Mouse (Mus musculus): Measurements from ENCODE around the gene Rnf150. TPM values are rescaled to one million over a fixed set of nuclear protein-coding genes. Genes with fewer than 3 reads are reported as not detected.

The Rnf150 gene
- polyA plus RNA-seq, 1 experiment = 1.7 TPM

GRCm38 (mm10) chr8:82887234-82887633, 24.1 kb downstream of the Rnf150 start:
- Histone ChIP-seq H3K27ac (ENCODE audit: insufficient read depth, low read length) (no peak overlapping the region), H3K27me3 (ENCODE audit: control insufficient read depth, insufficient read depth, low read length) (no peaks in the 10 kb centered on the region), H3K4me1 (ENCODE audit: control insufficient read depth, insufficient read depth, insufficient read length) (no peaks in the 10 kb centered on the region), H3K4me3 (ENCODE audit: extremely low read depth, insufficient read depth, insufficient read length) (no peak overlapping the region), H3K36me3 (ENCODE audit: control insufficient read depth, insufficient read depth, low read length) (no peaks in the 10 kb centered on the region)
- DNase-seq (ENCODE audit: low read depth in 1 of 2, low spot score in 2 of 2) = no peak
- 86% methylated on average over 4 of the region's 4 CpGs for WGBS
- TF ChIP-seq POLR2A (IDR thresholded peaks at IDR 0.05; ENCODE audit: low read depth, low read length) (no peak), CTCF (IDR thresholded peaks at IDR 0.05; ENCODE audit: extremely low read depth, insufficient read depth, insufficient read length, insufficient replicate concordance) (no peak)

- no peaks in the 10 kb centered on the region for H3K36me3 ChIP-seq (ENCODE audit: control insufficient read depth, insufficient read depth, low read length)
- no peaks in the 10 kb centered on the region for H3K4me1 ChIP-seq (ENCODE audit: control insufficient read depth, insufficient read depth, insufficient read length)
- TF ChIP-seq POLR2A (IDR thresholded peaks at IDR 0.05; ENCODE audit: low read depth, low read length) (no peak), CTCF (IDR thresholded peaks at IDR 0.05; ENCODE audit: extremely low read depth, insufficient read depth, insufficient read length, insufficient replicate concordance) (no peak)
- H3K27ac ChIP-seq (ENCODE audit: insufficient read depth, low read length) = no peak overlapping the region
- H3K4me3 ChIP-seq (ENCODE audit: extremely low read depth, insufficient read depth, insufficient read length) = no peak overlapping the region
- no peak for DNase-seq (ENCODE audit: low read depth in 1 of 2, low spot score in 2 of 2)
- no peaks in the 10 kb centered on the region for H3K27me3 ChIP-seq (ENCODE audit: control insufficient read depth, insufficient read depth, low read length)
- WGBS = 88% methylated on average over 10 of the region's 10 CpGs
These were observed 26.0 kb downstream of the Rnf150 start for GRCm38 (mm10) chr8:82889062-82889720.

- no peak for DNase-seq (ENCODE audit: low read depth in 1 of 2, low spot score in 2 of 2)
- Histone ChIP-seq H3K27ac (ENCODE audit: insufficient read depth, low read length) (no peak overlapping the region), H3K36me3 (ENCODE audit: control insufficient read depth, insufficient read depth, low read length) (no peaks in the 10 kb centered on the region), H3K4me3 (ENCODE audit: extremely low read depth, insufficient read depth, insufficient read length) (no peak overlapping the region), H3K4me1 (ENCODE audit: control insufficient read depth, insufficient read depth, insufficient read length) (no peaks in the 10 kb centered on the region), H3K27me3 (ENCODE audit: control insufficient read depth, insufficient read depth, low read length) (no peaks in the 10 kb centered on the region)
- TF ChIP-seq CTCF (IDR thresholded peaks at IDR 0.05; ENCODE audit: extremely low read depth, insufficient read depth, insufficient read length, insufficient replicate concordance) (no peak), POLR2A (IDR thresholded peaks at IDR 0.05; ENCODE audit: low read depth, low read length) (no peak)
- WGBS = 83% methylated on average over 4 of the region's 4 CpGs
These were observed 31.9 kb downstream of the Rnf150 start for GRCm38 (mm10) chr8:82895091-82895490.

GRCm38 (mm10) chr8:82896796-82897195, 33.6 kb downstream of the Rnf150 start:
- Histone ChIP-seq H3K27me3 (ENCODE audit: control insufficient read depth, insufficient read depth, low read length) (no peaks in the 10 kb centered on the region), H3K4me3 (ENCODE audit: extremely low read depth, insufficient read depth, insufficient read length) (no peak overlapping the region), H3K36me3 (ENCODE audit: control insufficient read depth, insufficient read depth, low read length) (no peaks in the 10 kb centered on the region), H3K4me1 (ENCODE audit: control insufficient read depth, insufficient read depth, insufficient read length) (no peaks in the 10 kb centered on the region), H3K27ac (ENCODE audit: insufficient read depth, low read length) (no peak overlapping the region)
- WGBS = 91% methylated on average over 2 of the region's 2 CpGs
- no peak for TF ChIP-seq CTCF (IDR thresholded peaks at IDR 0.05; ENCODE audit: extremely low read depth, insufficient read depth, insufficient read length, insufficient replicate concordance)
- no peak for TF ChIP-seq POLR2A (IDR thresholded peaks at IDR 0.05; ENCODE audit: low read depth, low read length)
- no peak for DNase-seq (ENCODE audit: low read depth in 1 of 2, low spot score in 2 of 2)

- whole genome bisulfite sequencing = 93% methylated on average over 3 of the region's 3 CpGs
These were observed 34.7 kb downstream of the Rnf150 start for GRCm38 (mm10) chr8:82897628-82898458.

GRCm38 (mm10) chr8:82898459-82898841, 35.3 kb downstream of the Rnf150 start:
- H3K36me3 ChIP-seq (ENCODE audit: control insufficient read depth, insufficient read depth, low read length) = no peaks in the 10 kb centered on the region
- H3K4me1 ChIP-seq (ENCODE audit: control insufficient read depth, insufficient read depth, insufficient read length) = no peaks in the 10 kb centered on the region
- H3K27me3 ChIP-seq (ENCODE audit: control insufficient read depth, insufficient read depth, low read length) = no peaks in the 10 kb centered on the region
- TF ChIP-seq POLR2A (IDR thresholded peaks at IDR 0.05; ENCODE audit: low read depth, low read length) = no peak
- TF ChIP-seq CTCF (IDR thresholded peaks at IDR 0.05; ENCODE audit: extremely low read depth, insufficient read depth, insufficient read length, insufficient replicate concordance) = no peak
- H3K4me3 ChIP-seq (ENCODE audit: extremely low read depth, insufficient read depth, insufficient read length) = no peak overlapping the region
- no peak for DNase-seq (ENCODE audit: low read depth in 1 of 2, low spot score in 2 of 2)
- 90% methylated on average over 8 of the region's 8 CpGs for WGBS
- H3K27ac ChIP-seq (ENCODE audit: insufficient read depth, low read length) = no peak overlapping the region

More at GRCm38 (mm10) chr8:82897628-82898458, 34.7 kb downstream of the Rnf150 start:
- DNase-seq (ENCODE audit: low read depth in 1 of 2, low spot score in 2 of 2) = no peak
- H3K4me3 ChIP-seq (ENCODE audit: extremely low read depth, insufficient read depth, insufficient read length) = no peak overlapping the region
- no peaks in the 10 kb centered on the region for H3K27me3 ChIP-seq (ENCODE audit: control insufficient read depth, insufficient read depth, low read length)
- H3K4me1 ChIP-seq (ENCODE audit: control insufficient read depth, insufficient read depth, insufficient read length) = no peaks in the 10 kb centered on the region
- no peaks in the 10 kb centered on the region for H3K36me3 ChIP-seq (ENCODE audit: control insufficient read depth, insufficient read depth, low read length)
- no peak for TF ChIP-seq CTCF (IDR thresholded peaks at IDR 0.05; ENCODE audit: extremely low read depth, insufficient read depth, insufficient read length, insufficient replicate concordance)
- TF ChIP-seq POLR2A (IDR thresholded peaks at IDR 0.05; ENCODE audit: low read depth, low read length) = no peak
- no peak overlapping the region for H3K27ac ChIP-seq (ENCODE audit: insufficient read depth, low read length)

- Histone ChIP-seq H3K27me3 (ENCODE audit: control insufficient read depth, insufficient read depth, low read length) (no peaks in the 10 kb centered on the region), H3K36me3 (ENCODE audit: control insufficient read depth, insufficient read depth, low read length) (no peaks in the 10 kb centered on the region), H3K27ac (ENCODE audit: insufficient read depth, low read length) (no peak overlapping the region), H3K4me1 (ENCODE audit: control insufficient read depth, insufficient read depth, insufficient read length) (no peaks in the 10 kb centered on the region), H3K4me3 (ENCODE audit: extremely low read depth, insufficient read depth, insufficient read length) (no peak overlapping the region)
- 83% methylated on average over 4 of the region's 4 CpGs for WGBS
- TF ChIP-seq CTCF (IDR thresholded peaks at IDR 0.05; ENCODE audit: extremely low read depth, insufficient read depth, insufficient read length, insufficient replicate concordance) (no peak), POLR2A (IDR thresholded peaks at IDR 0.05; ENCODE audit: low read depth, low read length) (no peak)
- no peak for DNase-seq (ENCODE audit: low read depth in 1 of 2, low spot score in 2 of 2)
These were observed 37.8 kb downstream of the Rnf150 start for GRCm38 (mm10) chr8:82900958-82901357.

Data from spleen, adult 2 months (tissue).